23 mouse cellular contexts compared by ENCODE assay signal in the genomic region with DNA sequence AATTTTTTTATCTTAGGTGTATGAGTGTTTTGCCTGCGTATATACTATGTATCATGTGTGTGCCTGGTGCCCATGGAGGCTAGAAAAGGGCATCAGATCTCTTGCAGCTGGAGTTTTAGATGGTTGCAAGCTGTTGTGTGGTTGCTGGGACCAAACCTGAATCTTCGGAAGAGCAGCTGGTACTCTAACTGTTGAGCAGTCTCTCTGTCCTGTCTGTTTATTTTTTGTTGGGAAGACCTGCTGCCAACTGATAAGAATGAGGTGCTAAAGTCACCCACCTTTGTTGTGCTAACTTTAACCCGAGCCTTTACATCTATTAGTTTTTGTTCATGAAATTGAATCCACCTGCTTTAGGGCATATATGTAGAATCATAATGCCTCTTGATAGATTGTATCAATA. TPM values are rescaled to one million over a fixed set of nuclear protein-coding genes. Genes with fewer than 3 reads are reported as not detected.
DNase-seq lines count a peak whose midpoint lies in the region; ATAC-seq and TF ChIP-seq lines count a peak whose summit lies in the region.
"Had no signal": no experiment of that assay in that cellular context is flagged by ENCODE, and none has a peak within 500 bp of the region (broad histone marks: within the 10 kb centered on the region; RNA-seq: fewer than 3 reads in every experiment).

No protein-coding gene starts in this region.

- no peak overlapping the region for H3K4me3 ChIP-seq in left cerebral cortex, adult 2 months
- H3K4me3 ChIP-seq in liver, embryonic 15.5 days (replicated peaks), result no peak overlapping the region
- H3K4me3 ChIP-seq: embryonic facial prominence, embryonic 15.5 days; erythroblast, embryonic 14.5 days; forebrain, embryonic 15.5 days; heart, embryonic 15.5 days; hindbrain, embryonic 13.5 days had no signal

- no peak overlapping the region for H3K9ac ChIP-seq in liver, embryonic 15.5 days
- H3K9ac ChIP-seq: embryonic facial prominence, embryonic 15.5 days; forebrain, embryonic 15.5 days; heart, embryonic 15.5 days; hindbrain, embryonic 13.5 days had no signal

- WGBS in liver, embryonic 15.5 days (ENCODE audit: insufficient replicate concordance), result 37% methylated on average over 3 of the region's 3 CpGs

- H3K9me3 ChIP-seq in liver, embryonic 15.5 days (replicated peaks), result no peaks in the 10 kb centered on the region
- H3K9me3 ChIP-seq: embryonic facial prominence, embryonic 15.5 days; forebrain, embryonic 15.5 days; heart, embryonic 15.5 days; hindbrain, embryonic 13.5 days had no signal

- ATAC-seq in common myeloid progenitor, adult 5-6 weeks (replicated peaks; ENCODE audit: low read depth, poor library complexity, severe bottlenecking), result 0 out of 2 replicates have a peak, but pooled peaks have one; percentile 20
- peak; percentile 62 for ATAC-seq in liver, embryonic 15.5 days (ENCODE audit: insufficient read depth)
- peak; percentile 83 for ATAC-seq in megakaryocyte-erythroid progenitor cell, adult 5-6 weeks (replicated peaks; ENCODE audit: low FRiP score, low TSS enrichment, poor library complexity, severe bottlenecking)
- no peak for ATAC-seq in erythroid progenitor cell, adult 5-6 weeks (replicated peaks; ENCODE audit: low FRiP score, poor library complexity, severe bottlenecking)
- ATAC-seq: forebrain, embryonic 15.5 days had no signal

- no peak for DNase-seq in left cerebral cortex, adult 2 months (ENCODE audit: extremely low spot score in 1 of 2, low spot score in 2 of 2)
- DNase-seq in left cerebral cortex, postnatal 4 days, result no peak
- no peak for DNase-seq in lung, postnatal 10 days
- DNase-seq: adrenal gland, adult 2 months; adrenal gland, postnatal 25 days; cerebellum, adult 2 months; cerebellum, postnatal 10 days; embryo, embryonic 11 days; gastrocnemius, postnatal 36 days; heart, adult 18-20 months; heart, postnatal 14 days had no signal

- peak overlapping the region; percentile 10; the same call in 1 of the 2 replicates for H3K27ac ChIP-seq in left cerebral cortex, adult 2 months
- no peak overlapping the region for H3K27ac ChIP-seq in liver, embryonic 15.5 days (replicated peaks)
- H3K27ac ChIP-seq: embryonic facial prominence, embryonic 15.5 days; forebrain, embryonic 15.5 days; heart, embryonic 15.5 days; hindbrain, embryonic 13.5 days had no signal

- TF ChIP-seq CTCF in left cerebral cortex, adult 2 months (IDR thresholded peaks at IDR 0.05), result no peak

- H3K36me3 ChIP-seq in liver, embryonic 15.5 days (replicated peaks), result peaks cover 22% of the 10 kb centered on the region; the same call in 1 of the 2 replicates
- H3K36me3 ChIP-seq: forebrain, embryonic 15.5 days; heart, embryonic 15.5 days had no signal

- peaks cover 23% of the 10 kb centered on the region for H3K4me1 ChIP-seq in liver, embryonic 15.5 days (replicated peaks)
- H3K4me1 ChIP-seq: embryonic facial prominence, embryonic 15.5 days; forebrain, embryonic 15.5 days; hindbrain, embryonic 13.5 days had no signal

- H3K27me3 ChIP-seq in liver, embryonic 15.5 days, result no peaks in the 10 kb centered on the region
- H3K27me3 ChIP-seq: CH12.LX; embryonic facial prominence, embryonic 15.5 days; forebrain, embryonic 15.5 days; heart, embryonic 15.5 days; hindbrain, embryonic 13.5 days had no signal

- intact Hi-C loops in left cerebral cortex, adult 2 months (cut with DNase I), result loop anchor here (10.0 kb wide), 1 partner anchor 48 kb away; no protein-coding TSS in a partner anchor
- intact Hi-C loops in left cerebral cortex, postnatal 4 days (cut with DNase I), result no loop called here

- no peak overlapping the region for H3K4me2 ChIP-seq in liver, embryonic 15.5 days
- H3K4me2 ChIP-seq: embryonic facial prominence, embryonic 15.5 days; forebrain, embryonic 15.5 days; heart, embryonic 11.5 days; heart, embryonic 15.5 days; hindbrain, embryonic 13.5 days had no signal

RNA-seq across cellular contexts. Expression of a gene that starts 43.0 kb away (rescaled TPM):
- 1 to 10 TPM; 3.0 to 3.8 TPM for total RNA-seq in left cerebral cortex, adult 2 months (2021)
- 1 to 10 TPM; 2.3 to 2.5 TPM for total RNA-seq in left cerebral cortex, postnatal 4 days (2021)
- total RNA-seq in common myeloid progenitor, adult 5-6 weeks (2017), result 0.39 and 0.46 TPM in 2 replicates
- 0.91 and 1.3 TPM in 2 replicates for polyA plus RNA-seq in liver, embryonic 15.5 days (2015; fragmentation: Nextera tagmentation; extraction: Ambion mirVana)
- total RNA-seq in megakaryocyte-erythroid progenitor cell, adult 5-6 weeks (2014; fragmentation: Nextera tagmentation), result not detected in 2 replicates
- total RNA-seq in megakaryocyte-erythroid progenitor cell, adult 5-6 weeks (2017), result 4.9 TPM in 1 of 2 replicates, not detected in the other
- total RNA-seq in erythroid progenitor cell, adult 5-6 weeks (2015; ENCODE audit: low replicate concordance), result not detected in 2 replicates
- total RNA-seq in erythroid progenitor cell, adult 5-6 weeks (2017; ENCODE audit: low replicate concordance), result 2.6 TPM in 1 of 2 replicates, not detected in the other
- total RNA-seq: hematopoietic stem cell, adult 5-6 weeks had no signal

RNA-seq across cellular contexts. Expression of a gene that starts 43.3 kb away (rescaled TPM):
- total RNA-seq in left cerebral cortex, adult 2 months (2021), result 10 to 100 TPM; 30.9 to 32.9 TPM
- total RNA-seq in left cerebral cortex, postnatal 4 days (2021), result 10 to 100 TPM; 47.1 to 50.1 TPM
- total RNA-seq in common myeloid progenitor, adult 5-6 weeks (2017), result 23.8 and 27.6 TPM in 2 replicates
- polyA plus RNA-seq in liver, embryonic 15.5 days (2015; fragmentation: Nextera tagmentation; extraction: Ambion mirVana), result 14.2 and 15.4 TPM in 2 replicates
- 17.6 and 20.8 TPM in 2 replicates for total RNA-seq in megakaryocyte-erythroid progenitor cell, adult 5-6 weeks (2014; fragmentation: Nextera tagmentation)
- 24.7 and 32.5 TPM in 2 replicates for total RNA-seq in megakaryocyte-erythroid progenitor cell, adult 5-6 weeks (2017)
- 22.2 and 45.0 TPM in 2 replicates for total RNA-seq in erythroid progenitor cell, adult 5-6 weeks (2015; ENCODE audit: low replicate concordance)
- 37.6 and 46.2 TPM in 2 replicates for total RNA-seq in erythroid progenitor cell, adult 5-6 weeks (2017; ENCODE audit: low replicate concordance)
